Comparison of ENCODE assay signal across 9 mouse cellular contexts in the genomic region with DNA sequence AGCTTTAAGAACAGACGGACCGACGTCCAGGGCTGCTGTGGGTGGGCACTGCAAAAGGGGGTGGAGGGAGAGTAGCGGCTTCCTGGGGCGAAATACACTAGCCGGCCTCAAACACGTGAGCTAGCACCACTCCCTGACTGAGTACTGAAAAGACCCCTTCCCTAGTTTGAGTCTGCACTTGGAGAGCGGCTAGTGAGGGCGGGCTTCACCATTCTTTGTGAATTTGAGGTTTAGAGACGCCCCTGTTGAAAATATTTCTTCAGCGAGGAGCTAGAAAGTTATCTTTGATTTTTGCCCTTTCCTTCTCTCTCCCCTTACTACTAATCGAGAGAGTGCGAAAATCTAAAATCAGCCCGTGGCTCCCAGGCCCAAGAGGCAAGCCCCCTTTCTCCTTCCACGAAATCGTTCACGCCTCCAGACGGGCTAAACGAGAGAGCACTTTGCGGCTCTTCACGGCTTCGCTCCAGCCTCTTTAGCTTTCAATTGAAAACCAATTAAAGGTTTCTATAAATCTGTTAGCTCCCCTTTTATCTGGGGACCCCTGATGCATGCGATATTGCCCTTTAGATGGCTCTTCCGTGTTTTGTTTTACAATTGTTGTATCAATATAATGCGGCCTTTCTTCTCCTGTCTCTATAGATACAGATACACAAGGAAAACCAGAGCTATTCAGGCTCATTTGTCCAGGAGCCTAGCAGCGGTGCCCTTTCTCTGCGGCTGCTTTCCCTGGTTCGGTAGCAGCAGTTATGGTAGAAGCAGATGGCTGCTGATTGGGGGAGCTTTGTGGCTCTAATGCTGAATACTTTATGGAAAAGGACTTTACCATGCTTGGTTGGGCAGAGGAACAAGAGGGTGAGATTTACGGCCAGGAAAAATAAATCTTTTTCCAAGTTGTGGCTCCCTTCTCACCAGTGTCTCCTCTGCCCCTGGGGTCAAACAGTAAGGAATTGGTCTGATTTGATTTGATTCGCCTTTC. TPM values are rescaled to one million over a fixed set of nuclear protein-coding genes. Genes with fewer than 3 reads are reported as not detected.
A peak's percentile ranks its signal among the peaks of the same experiment; 100 is the strongest.
DNase-seq lines count a peak whose midpoint lies in the region; ATAC-seq and TF ChIP-seq lines count a peak whose summit lies in the region.
"Had no signal": no experiment of that assay in that cellular context is flagged by ENCODE, and none has a peak within 500 bp of the region (broad histone marks: within the 10 kb centered on the region; RNA-seq: fewer than 3 reads in every experiment).

No protein-coding gene starts in this region.

- DNase-seq in left cerebral cortex, postnatal 4 days: peak; percentile 40
- no peak for DNase-seq in left cerebral cortex, adult 18-20 months (ENCODE audit: low spot score in 2 of 2)
- DNase-seq in retina, embryonic 14.5 days (ENCODE audit: low spot score): peak; percentile 62
- no peak for DNase-seq in adrenal gland, postnatal 25 days
- DNase-seq in right cerebral cortex, postnatal 25 days: no peak
- DNase-seq: kidney, adult 2 months had no signal

- H3K9me3 ChIP-seq in embryonic facial prominence, embryonic 13.5 days: no peaks in the 10 kb centered on the region
- H3K9me3 ChIP-seq in intestine, postnatal 0 days (ENCODE audit: control insufficient read depth): no peaks in the 10 kb centered on the region

- H3K9ac ChIP-seq in embryonic facial prominence, embryonic 13.5 days: no peak overlapping the region
- no peak overlapping the region for H3K9ac ChIP-seq in intestine, postnatal 0 days (ENCODE audit: low read depth, low read length)

- H3K27me3 ChIP-seq in embryonic facial prominence, embryonic 13.5 days: peaks cover 99% of the 10 kb centered on the region
- H3K27me3 ChIP-seq in intestine, postnatal 0 days (replicated peaks; ENCODE audit: control insufficient read depth, insufficient read depth, low read length): peaks cover 87% of the 10 kb centered on the region

- intact Hi-C loops in left cerebral cortex, postnatal 4 days (cut with DNase I): loop anchor here (5.0 kb wide), 1 partner anchor 137 kb away; a partner anchor contains a TSS

- no peak for ATAC-seq in embryonic facial prominence, embryonic 13.5 days (ENCODE audit: insufficient number of reproducible peaks, insufficient read depth, low FRiP score, low TSS enrichment, low read depth)
- ATAC-seq in intestine, postnatal 0 days: no peak
- no peak for ATAC-seq in CD4-positive, CD25-positive, alpha-beta regulatory T cell, adult 4 months

- no peaks in the 10 kb centered on the region for H3K36me3 ChIP-seq in embryonic facial prominence, embryonic 13.5 days
- H3K36me3 ChIP-seq in intestine, postnatal 0 days (ENCODE audit: control insufficient read depth, insufficient read depth): no peaks in the 10 kb centered on the region

- H3K4me3 ChIP-seq in embryonic facial prominence, embryonic 13.5 days: no peak overlapping the region
- H3K4me3 ChIP-seq in intestine, postnatal 0 days (ENCODE audit: low read depth, low read length): peak overlapping the region; percentile 49

- H3K27ac ChIP-seq in embryonic facial prominence, embryonic 13.5 days: no peak overlapping the region
- H3K27ac ChIP-seq in intestine, postnatal 0 days (ENCODE audit: low read depth, low read length): no peak overlapping the region

- WGBS in embryonic facial prominence, embryonic 13.5 days: 2% methylated on average over 30 of the region's 30 CpGs
- 8% methylated on average over 30 of the region's 30 CpGs for WGBS in intestine, postnatal 0 days

- H3K4me2 ChIP-seq in embryonic facial prominence, embryonic 13.5 days: peak overlapping the region; percentile 77; the same call in 1 of the 2 replicates
- no peak overlapping the region; the same call in 1 of the 2 replicates for H3K4me2 ChIP-seq in intestine, postnatal 0 days (replicated peaks; ENCODE audit: low read depth)

- peaks cover 47% of the 10 kb centered on the region for H3K4me1 ChIP-seq in embryonic facial prominence, embryonic 13.5 days
- H3K4me1 ChIP-seq in intestine, postnatal 0 days (replicated peaks; ENCODE audit: control insufficient read depth, insufficient read depth, low read length): no peaks in the 10 kb centered on the region; the same call in 1 of the 2 replicates

- no peak for TF ChIP-seq CTCF in intestine, postnatal 0 days (IDR thresholded peaks at IDR 0.05; ENCODE audit: low read depth)

RNA-seq across cellular contexts. Expression of a gene that starts 2.7 kb away (rescaled TPM):
- total RNA-seq in left cerebral cortex, postnatal 4 days (2021): 10 to 100 TPM; 60.6 to 64.9 TPM
- total RNA-seq in left cerebral cortex, adult 18-20 months (2021): 10 to 100 TPM; 33.4 to 34.4 TPM
- polyA plus RNA-seq in embryonic facial prominence, embryonic 13.5 days (2015; fragmentation: Nextera tagmentation; extraction: Ambion mirVana): 0.11 and 0.21 TPM in 2 replicates
- 0.05 TPM in 1 of 2 replicates, not detected in the other for polyA plus RNA-seq in intestine, postnatal 0 days (2015; fragmentation: Nextera tagmentation; extraction: Ambion mirVana)
- total RNA-seq in adrenal gland, postnatal 25 days (2021): 0.19 TPM in 1 of 2 replicates, not detected in the other
- not detected for polyA plus RNA-seq in CD4-positive, CD25-positive, alpha-beta regulatory T cell, adult 4 months (2017; shearing (Covaris generic))

Comparison
In these comparisons a context has a peak if more than half of its experiments do, and no peak if none do; other contexts are left out.
1. DNase-seq: peak in left cerebral cortex, postnatal 4 days (single experiment) and retina, embryonic 14.5 days (single experiment); none in left cerebral cortex, adult 18-20 months (0 of 2), adrenal gland, postnatal 25 days (single experiment) and right cerebral cortex, postnatal 25 days (single experiment).
2. RNA of a gene that starts 2.7 kb away (total RNA-seq): 60.6 to 64.9 TPM in left cerebral cortex, postnatal 4 days and 33.4 to 34.4 TPM in left cerebral cortex, adult 18-20 months; 0.19 TPM in adrenal gland, postnatal 25 days; every median in the first group is over 10 times any median in the second.